Mouse (Mus musculus): ENCODE measurements around the gene Gtf2e1. TPM values are rescaled to one million over a fixed set of nuclear protein-coding genes. Genes with fewer than 3 reads are reported as not detected.

Gtf2e1 gene
- polyA plus RNA-seq, 1 experiment from 2014 or later = 38.5 TPM

DNA sequence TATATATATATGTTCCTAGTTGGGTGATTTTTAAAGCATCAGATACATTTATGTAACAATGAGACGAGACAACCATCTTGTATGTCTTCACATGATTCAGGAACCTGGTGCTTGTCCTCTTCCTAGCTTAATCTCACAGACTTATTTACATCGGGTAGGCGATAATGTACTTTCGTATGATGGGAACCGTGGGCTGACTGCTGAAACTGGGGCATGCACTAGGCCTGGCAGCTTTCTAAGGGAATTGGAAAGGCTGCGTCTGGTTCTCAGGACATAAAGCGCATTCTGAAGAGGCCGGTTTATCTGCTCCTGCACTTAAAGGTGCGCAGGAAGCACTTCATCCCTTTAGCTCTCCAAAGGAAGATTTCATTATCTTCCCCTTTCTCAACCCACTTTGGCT, 32.8 kb downstream of the Gtf2e1 start:
- DNase-seq (ENCODE audit: low spot score) = no peak
- Histone ChIP-seq H3K4me3 (no peak overlapping the region), H3K27me3 (ENCODE audit: insufficient read depth, poor library complexity, severe bottlenecking) (no peaks in the 10 kb centered on the region), H3K27ac (no peak overlapping the region), H3K4me1 (no peaks in the 10 kb centered on the region), H3K36me3 (peaks cover 26% of the 10 kb centered on the region), H3K9me3 (no peaks in the 10 kb centered on the region)
- WGBS = 64% methylated on average over 9 of the region's 9 CpGs

DNA sequence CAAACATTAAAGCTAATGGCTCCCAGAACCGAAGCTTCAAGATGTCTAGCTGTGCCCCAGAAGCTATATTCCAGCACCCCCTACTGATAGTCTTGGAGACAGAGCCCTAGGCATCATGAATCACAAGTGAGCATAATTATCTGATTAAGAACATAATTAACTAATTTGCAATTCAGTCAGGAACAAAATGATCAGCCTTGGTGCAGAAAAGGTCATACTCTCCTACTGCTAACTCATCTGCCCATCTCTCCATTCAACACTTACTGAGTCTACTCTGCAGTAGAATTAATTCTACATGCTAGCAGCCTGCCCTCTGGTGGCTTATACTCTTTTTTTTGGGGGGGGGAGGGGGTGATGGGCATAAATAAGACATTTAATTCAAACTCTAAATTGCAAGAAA, 35.1 kb downstream of the Gtf2e1 start:
- H3K4me3 ChIP-seq = no peak overlapping the region
- H3K36me3 ChIP-seq = 0 out of 2 replicates have a peak, but pooled peaks cover 5% of the 10 kb centered on the region
- H3K27ac ChIP-seq = no peak overlapping the region
- H3K27me3 ChIP-seq (ENCODE audit: insufficient read depth, poor library complexity, severe bottlenecking) = no peaks in the 10 kb centered on the region
- DNase-seq (ENCODE audit: low spot score) = no peak
- 74% methylated on average over 1 of the region's 1 CpGs for WGBS
- no peaks in the 10 kb centered on the region for H3K9me3 ChIP-seq
- H3K4me1 ChIP-seq = no peaks in the 10 kb centered on the region

DNA sequence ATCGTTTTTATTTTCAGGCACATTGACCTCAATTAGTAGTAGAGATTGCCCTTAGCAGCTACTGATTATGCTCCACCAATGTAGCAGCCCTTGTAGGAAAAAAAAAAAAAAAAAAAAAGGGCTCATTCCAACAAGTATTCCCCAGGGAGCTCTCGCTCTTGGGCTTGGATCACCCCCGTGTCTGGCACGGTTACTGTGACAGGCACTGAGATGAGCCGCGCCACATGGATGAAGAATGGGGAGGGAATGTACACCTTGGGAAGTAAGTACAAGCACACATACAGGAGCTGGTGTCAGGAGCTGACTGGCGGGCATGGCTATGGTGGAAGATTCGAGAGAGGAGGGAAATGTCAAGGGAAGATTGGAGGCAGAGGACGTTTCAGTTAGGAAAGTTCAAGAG, 41.0 kb downstream of the Gtf2e1 start:
- H3K4me3 ChIP-seq = no peak overlapping the region
- no peaks in the 10 kb centered on the region for H3K36me3 ChIP-seq
- H3K4me1 ChIP-seq = no peaks in the 10 kb centered on the region
- WGBS = 70% methylated on average over 9 of the region's 9 CpGs
- H3K9me3 ChIP-seq = no peaks in the 10 kb centered on the region
- no peak for DNase-seq (ENCODE audit: low spot score)
- H3K27me3 ChIP-seq (ENCODE audit: insufficient read depth, poor library complexity, severe bottlenecking) = no peaks in the 10 kb centered on the region
- H3K27ac ChIP-seq = no peak overlapping the region

DNA sequence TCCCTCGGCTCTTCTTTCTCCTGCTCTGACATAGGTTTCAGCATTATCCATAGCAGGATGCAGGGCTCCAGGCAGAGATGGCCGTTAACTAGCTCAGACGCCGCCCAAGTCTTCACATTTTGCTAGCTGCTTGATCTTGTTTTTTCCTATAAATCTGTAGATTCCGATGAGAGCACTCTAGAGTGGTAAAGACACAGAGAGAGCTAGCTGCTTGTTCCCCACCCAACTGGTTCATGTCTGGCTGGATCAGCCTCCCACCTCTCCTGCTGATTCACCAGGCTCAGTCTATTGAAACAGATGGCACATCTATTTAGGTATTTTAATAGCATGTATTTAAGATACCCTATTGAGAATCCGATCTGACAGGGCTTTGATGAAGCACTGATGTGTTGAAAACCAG, 44.6 kb downstream of the Gtf2e1 start:
- H3K4me1 ChIP-seq = no peaks in the 10 kb centered on the region
- H3K27ac ChIP-seq = no peak overlapping the region
- DNase-seq (ENCODE audit: low spot score) = no peak
- no peaks in the 10 kb centered on the region for H3K36me3 ChIP-seq
- H3K9me3 ChIP-seq = no peaks in the 10 kb centered on the region
- H3K4me3 ChIP-seq = no peak overlapping the region
- no peaks in the 10 kb centered on the region for H3K27me3 ChIP-seq (ENCODE audit: insufficient read depth, poor library complexity, severe bottlenecking)
- WGBS = 86% methylated on average over 6 of the region's 6 CpGs

DNA sequence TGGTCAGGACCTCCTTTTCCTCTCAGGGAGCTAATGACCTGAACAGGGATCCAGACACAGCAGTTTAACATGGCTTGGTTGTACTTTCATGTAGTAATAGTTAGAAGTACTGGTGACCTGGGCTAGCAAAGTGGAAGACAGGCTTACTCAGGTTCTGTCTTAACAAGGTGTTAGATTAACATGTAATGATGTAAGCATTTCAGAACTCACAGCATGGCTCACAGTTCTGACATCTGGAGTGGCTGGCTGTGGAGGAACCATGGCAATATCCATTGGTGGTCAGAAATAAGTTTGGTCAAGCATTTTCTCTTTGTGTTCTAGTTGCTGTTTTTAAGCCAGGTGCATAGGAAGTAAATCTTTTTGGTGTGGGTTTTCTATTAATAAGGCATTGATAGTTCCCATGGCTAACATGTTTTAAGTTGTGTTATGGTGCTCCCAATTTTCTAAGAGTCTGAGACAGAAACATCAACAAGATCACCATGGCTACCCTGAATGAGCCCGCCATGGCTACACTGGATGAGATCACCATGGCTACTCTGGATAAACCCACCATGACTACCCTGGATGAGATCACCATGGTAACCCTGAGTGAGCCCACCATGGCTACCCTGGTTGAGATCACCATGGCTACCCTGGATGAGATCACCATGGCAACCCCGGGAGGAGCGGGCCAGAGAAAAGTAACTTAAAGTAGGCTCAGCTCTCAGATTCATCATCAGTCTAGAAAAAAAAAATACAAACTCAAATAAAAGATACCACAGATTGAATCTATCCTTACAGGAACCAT, 52.6 kb downstream of the Gtf2e1 start:
- Histone ChIP-seq H3K9me3 (no peaks in the 10 kb centered on the region), H3K4me1 (no peaks in the 10 kb centered on the region), H3K36me3 (no peaks in the 10 kb centered on the region), H3K4me3 (no peak overlapping the region), H3K27me3 (ENCODE audit: insufficient read depth, poor library complexity, severe bottlenecking) (no peaks in the 10 kb centered on the region), H3K27ac (no peak overlapping the region)
- no peak for DNase-seq (ENCODE audit: low spot score)
- WGBS = 87% methylated on average over 3 of the region's 3 CpGs

DNA sequence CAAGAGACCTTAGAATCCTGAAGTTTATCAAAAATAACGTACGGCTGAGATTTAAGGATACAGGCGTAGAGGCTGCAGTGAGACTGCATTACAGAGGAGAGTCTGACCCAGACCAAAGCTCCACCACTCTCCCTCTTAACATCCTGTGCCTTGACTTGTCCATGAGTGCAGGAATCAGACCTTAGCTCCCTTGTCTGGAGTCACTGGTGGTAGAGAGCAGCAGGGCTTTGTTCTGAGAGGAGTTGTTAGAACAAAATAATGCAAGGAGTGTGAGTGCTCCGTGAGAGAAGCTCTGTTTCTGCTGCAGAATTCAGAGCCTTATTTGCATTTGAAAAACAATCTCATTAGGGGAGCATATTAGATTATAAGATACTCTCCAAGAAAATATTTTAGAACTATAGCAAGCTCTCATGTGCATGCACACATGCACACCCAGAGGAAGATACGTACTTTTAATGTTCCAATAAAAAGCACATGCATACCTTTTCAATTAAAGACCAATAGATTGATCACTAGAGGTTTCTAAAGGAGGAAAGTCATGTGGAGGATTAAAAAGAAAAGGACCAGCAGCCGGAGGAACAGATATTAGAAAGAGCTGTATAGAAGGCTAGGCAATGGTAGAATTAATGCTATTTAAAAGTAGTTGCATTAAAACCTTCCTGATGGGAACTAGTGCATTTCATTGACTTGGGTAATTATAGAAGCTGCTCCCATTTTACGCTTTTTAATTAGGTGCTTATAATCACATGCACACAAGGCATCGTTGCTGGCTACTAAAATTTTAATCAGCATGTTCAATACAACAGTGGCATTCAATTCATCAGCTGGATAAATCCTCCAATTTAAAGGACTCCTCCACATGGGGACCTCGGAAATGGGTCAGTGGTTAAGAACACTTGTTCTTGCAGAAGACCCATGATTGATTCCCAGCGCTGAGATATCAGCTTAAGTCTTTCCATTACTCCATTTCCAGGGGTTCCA, 61.0 kb downstream of the Gtf2e1 start:
- Histone ChIP-seq H3K4me1 (no peaks in the 10 kb centered on the region), H3K27me3 (ENCODE audit: insufficient read depth, poor library complexity, severe bottlenecking) (no peaks in the 10 kb centered on the region), H3K36me3 (no peaks in the 10 kb centered on the region), H3K27ac (no peak overlapping the region), H3K9me3 (no peaks in the 10 kb centered on the region), H3K4me3 (no peak overlapping the region)
- no peak for DNase-seq (ENCODE audit: low spot score)
- 83% methylated on average over 10 of the region's 10 CpGs for WGBS

DNA sequence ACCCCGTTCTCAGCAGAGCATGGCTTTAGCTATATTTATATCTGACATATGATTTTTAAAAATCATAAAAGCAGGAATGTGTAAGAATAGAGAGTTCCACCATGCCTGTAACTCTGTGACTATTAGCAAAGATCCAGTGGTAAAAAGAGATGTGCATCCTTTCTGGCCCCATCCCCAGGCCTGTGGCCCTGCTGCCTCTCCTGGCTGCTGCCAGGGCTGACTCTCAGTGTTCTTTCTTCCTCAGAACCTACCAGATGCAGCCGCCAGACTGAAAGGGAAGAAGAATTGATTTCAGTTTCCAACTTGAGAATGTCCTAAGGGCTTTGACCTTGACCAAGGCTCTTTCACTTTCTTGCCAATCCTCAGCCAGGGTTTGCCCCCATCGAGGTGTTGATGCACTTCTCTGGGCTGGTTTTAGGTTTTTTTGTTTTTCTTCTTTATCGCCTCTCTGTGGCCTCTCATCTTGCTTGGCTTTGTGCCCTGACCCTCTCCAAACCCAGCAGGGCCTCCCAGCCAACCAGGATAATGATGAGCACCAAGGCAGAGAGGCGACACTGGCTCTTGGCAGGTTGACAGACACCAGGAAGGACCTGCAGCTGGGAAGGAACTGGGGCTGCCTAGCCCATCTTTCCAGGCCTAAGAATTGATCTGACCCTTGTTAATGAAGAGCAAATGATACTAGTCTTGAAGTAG, 66.8 kb downstream of the Gtf2e1 start:
- 55% methylated on average over 5 of the region's 5 CpGs for WGBS

DNA sequence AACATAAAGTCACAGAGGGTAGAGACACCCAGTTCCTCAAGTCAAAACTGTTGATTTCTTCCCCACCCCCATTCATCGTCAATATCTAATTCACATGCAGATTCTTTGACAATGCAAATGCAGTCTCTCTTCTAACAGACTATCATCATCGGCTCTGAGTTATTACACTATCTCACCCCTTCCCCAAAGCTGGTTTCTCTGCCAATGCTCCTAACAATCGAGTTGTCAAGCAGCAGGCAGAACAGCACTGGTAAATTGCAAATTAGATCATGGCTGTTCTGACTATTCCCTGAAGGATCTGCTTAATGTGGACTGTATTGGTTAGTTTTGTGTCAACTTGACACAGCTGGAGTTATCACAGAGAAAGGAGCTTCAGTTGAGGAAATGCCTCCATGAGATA, 70.0 kb downstream of the Gtf2e1 start:
- no peak overlapping the region for H3K4me3 ChIP-seq
- 83% methylated on average over 3 of the region's 3 CpGs for WGBS

More for the DNA sequence above, 66.8 kb downstream of the Gtf2e1 start:
- no peaks in the 10 kb centered on the region for H3K36me3 ChIP-seq
- no peaks in the 10 kb centered on the region for H3K9me3 ChIP-seq
- H3K4me3 ChIP-seq = no peak overlapping the region
- H3K4me1 ChIP-seq = no peaks in the 10 kb centered on the region
- H3K27ac ChIP-seq = no peak overlapping the region
- H3K27me3 ChIP-seq (ENCODE audit: insufficient read depth, poor library complexity, severe bottlenecking) = no peaks in the 10 kb centered on the region
- DNase-seq (ENCODE audit: low spot score) = no peak

DNA sequence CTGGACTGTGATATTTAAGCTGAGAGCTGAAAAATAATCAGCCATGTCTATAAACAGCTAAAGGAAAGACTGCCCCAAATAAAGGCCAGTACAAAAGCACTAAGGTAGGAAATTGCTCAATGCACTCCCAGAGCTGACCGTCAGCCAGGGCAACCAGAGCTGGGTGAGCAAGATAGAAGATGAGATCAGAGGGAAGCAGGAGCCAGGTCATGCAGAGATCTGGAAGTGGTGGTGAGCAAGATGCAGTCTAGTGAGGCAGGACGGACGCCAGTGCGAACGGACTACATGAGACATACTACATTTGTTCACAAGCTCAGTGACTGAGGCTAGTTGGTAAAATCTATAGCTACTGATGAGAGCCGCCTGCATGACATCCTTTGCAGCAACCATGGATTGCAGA, 75.6 kb downstream of the Gtf2e1 start:
- WGBS = 86% methylated on average over 6 of the region's 6 CpGs
- DNase-seq (ENCODE audit: low spot score) = no peak
- Histone ChIP-seq H3K4me1 (no peaks in the 10 kb centered on the region), H3K9me3 (no peaks in the 10 kb centered on the region), H3K27ac (no peak overlapping the region), H3K36me3 (no peaks in the 10 kb centered on the region), H3K27me3 (ENCODE audit: insufficient read depth, poor library complexity, severe bottlenecking) (no peaks in the 10 kb centered on the region), H3K4me3 (no peak overlapping the region)

More for the DNA sequence above, 70.0 kb downstream of the Gtf2e1 start:
- DNase-seq (ENCODE audit: low spot score) = no peak
- no peaks in the 10 kb centered on the region for H3K4me1 ChIP-seq
- no peak overlapping the region for H3K27ac ChIP-seq
- H3K9me3 ChIP-seq = no peaks in the 10 kb centered on the region
- H3K36me3 ChIP-seq = no peaks in the 10 kb centered on the region
- H3K27me3 ChIP-seq (ENCODE audit: insufficient read depth, poor library complexity, severe bottlenecking) = no peaks in the 10 kb centered on the region

DNA sequence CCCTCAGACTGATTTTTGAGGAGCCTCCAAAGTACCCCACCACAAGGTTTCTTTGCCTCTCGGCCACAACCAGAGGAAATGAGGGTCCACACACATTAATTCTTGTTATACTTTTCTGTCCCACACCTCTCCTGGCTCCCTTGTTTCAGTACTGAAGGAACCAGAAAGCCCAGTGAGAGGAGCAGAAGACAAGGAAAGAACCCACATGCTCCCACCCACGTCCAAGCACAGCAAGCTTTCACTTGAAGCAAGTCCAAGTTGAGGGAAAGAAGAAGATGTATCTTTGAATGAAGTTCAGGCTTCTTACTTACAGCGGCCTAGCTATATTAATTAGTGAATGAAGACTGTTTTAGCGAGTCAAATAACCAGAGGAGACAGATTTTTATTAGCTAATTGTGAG, 76.7 kb downstream of the Gtf2e1 start:
- no peaks in the 10 kb centered on the region for H3K27me3 ChIP-seq (ENCODE audit: insufficient read depth, poor library complexity, severe bottlenecking)
- H3K27ac ChIP-seq = no peak overlapping the region
- no peaks in the 10 kb centered on the region for H3K36me3 ChIP-seq
- H3K9me3 ChIP-seq = no peaks in the 10 kb centered on the region
- WGBS = 71% methylated on average over 4 of the region's 4 CpGs
- H3K4me3 ChIP-seq = no peak overlapping the region
- H3K4me1 ChIP-seq = no peaks in the 10 kb centered on the region
- DNase-seq (ENCODE audit: low spot score) = no peak

DNA sequence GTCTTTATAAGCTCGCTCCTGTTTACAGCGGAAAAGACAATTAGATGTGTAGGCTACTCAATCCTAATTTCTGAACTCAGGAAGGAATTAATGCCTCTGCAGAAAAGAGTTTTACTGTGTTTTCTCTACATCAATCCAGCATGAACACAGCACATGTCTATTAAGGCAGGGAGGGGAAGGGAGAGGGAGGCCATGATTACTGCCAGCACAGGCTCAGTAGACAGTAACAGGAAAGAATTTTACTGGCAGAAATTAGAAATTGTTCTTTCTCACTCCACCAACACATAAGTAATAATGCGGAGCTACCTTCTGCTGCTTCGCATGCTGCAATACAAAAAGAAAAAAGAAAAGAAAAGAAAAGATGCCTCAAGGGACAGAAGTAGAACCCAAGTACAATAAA, 78.0 kb downstream of the Gtf2e1 start:
- H3K4me1 ChIP-seq = no peaks in the 10 kb centered on the region
- H3K27me3 ChIP-seq (ENCODE audit: insufficient read depth, poor library complexity, severe bottlenecking) = no peaks in the 10 kb centered on the region
- 86% methylated on average over 4 of the region's 4 CpGs for WGBS
- no peak overlapping the region for H3K27ac ChIP-seq
- no peaks in the 10 kb centered on the region for H3K9me3 ChIP-seq
- no peak for DNase-seq (ENCODE audit: low spot score)
- H3K4me3 ChIP-seq = no peak overlapping the region
- H3K36me3 ChIP-seq = no peaks in the 10 kb centered on the region
